Mouse (Mus musculus) forebrain, embryonic 10.5 days (tissue): Measurements from ENCODE around the gene Ttf1. TPM values are rescaled to one million over a fixed set of nuclear protein-coding genes. Genes with fewer than 3 reads are reported as not detected.
"Not testable (repeated sequence)": the region's sequence is repeated elsewhere in the genome, so short reads cannot be mapped to it uniquely, and the experiment has no call there.

Experiments
- DNase-seq: peaks from one replicate; pipeline ENCODE4 v3.0.0-alpha.2; 2017; ENCODE audit warnings: low spot score; ENCODE audit errors: extremely low spot score
- H3K27ac ChIP-seq: fragments of 300-500 bp; sonication (generic); 2 replicates; pipeline ENCODE4 v1.5.1; 2016; ENCODE audit warnings: mild to moderate bottlenecking
- H3K27me3 ChIP-seq: fragments of 300-500 bp; sonication (generic); 2 replicates; pipeline ENCODE4 v1.6.1; 2016; ENCODE audit warnings: mild to moderate bottlenecking; ENCODE audit not compliant: poor library complexity, severe bottlenecking
- H3K36me3 ChIP-seq: fragments of 300-500 bp; sonication (generic); replicated peaks from 2 replicates; pipeline ENCODE4 v1.6.1; 2016; ENCODE audit warnings: mild to moderate bottlenecking, moderate library complexity
- H3K4me1 ChIP-seq: fragments of 300-500 bp; sonication (generic); 2 replicates; pipeline ENCODE4 v1.6.1; 2016
- H3K4me3 ChIP-seq: fragments of 300-500 bp; sonication (generic); 2 replicates; pipeline ENCODE4 v1.5.1; 2016; ENCODE audit warnings: mild to moderate bottlenecking, moderate library complexity
- H3K9me3 ChIP-seq: fragments of 300-500 bp; sonication (generic); 2 replicates; pipeline ENCODE4 v1.6.1; 2016; ENCODE audit warnings: mild to moderate bottlenecking, moderate library complexity
- WGBS: fragments of 180-500 bp; shearing (Covaris S2); methylation state at CpG from one replicate; pipeline ENCODE4 v1.1.7; 2016; 5-methylcytosine and 5-hydroxymethylcytosine counted together
- polyA plus RNA-seq: library from polyadenylated mRNA; unstranded; fragments of >200 nt; fragmentation: Nextera tagmentation; extraction: Ambion mirVana; gene quantifications from 2 replicates; pipeline ENCODE4 v1.2.1, GENCODE M21; 2016

Ttf1 gene
- polyA plus RNA-seq, 1 experiment from 2014 or later = 11.4 TPM

GRCm38 (mm10) chr2:29102416-29103377 is 42.6 kb downstream of the Ttf1 start:
- WGBS = 83% methylated on average over 10 of the region's 10 CpGs
- H3K9me3 ChIP-seq, DNase-seq, H3K27ac ChIP-seq, H3K36me3 ChIP-seq, H3K27me3 ChIP-seq, H3K4me3 ChIP-seq, H3K4me1 ChIP-seq: not testable (repeated sequence)

DNA sequence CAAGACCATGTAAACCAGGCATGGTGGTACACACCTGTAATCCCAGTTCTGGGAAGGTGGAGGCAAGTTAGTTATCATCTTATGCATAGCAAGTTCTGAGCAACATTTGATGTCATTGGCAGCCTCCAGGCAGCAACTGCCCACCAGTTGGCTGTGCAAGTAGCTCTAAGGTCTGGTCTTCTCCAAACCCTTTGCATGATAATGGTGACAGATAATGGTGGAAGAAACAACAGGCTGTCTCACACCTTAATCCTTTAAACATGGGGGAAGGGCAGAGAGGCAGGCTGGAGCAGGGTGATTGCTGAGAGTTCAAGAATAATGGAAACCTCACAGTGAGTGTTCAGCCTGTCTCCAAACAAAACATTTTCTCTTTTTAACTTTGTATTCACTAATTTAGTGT is 60.9 kb downstream of the Ttf1 start:
- Histone ChIP-seq H3K4me1 (peaks cover 7% of the 10 kb centered on the region), H3K4me3 (no peak overlapping the region), H3K36me3 (no peaks in the 10 kb centered on the region), H3K27me3 (no peaks in the 10 kb centered on the region), H3K27ac (no peak overlapping the region), H3K9me3 (no peaks in the 10 kb centered on the region)
- DNase-seq = no peak

GRCm38 (mm10) chr2:29122446-29122845 is 62.4 kb downstream of the Ttf1 start:
- no peak for DNase-seq
- Histone ChIP-seq H3K4me1 (peaks cover 17% of the 10 kb centered on the region), H3K27me3 (no peaks in the 10 kb centered on the region), H3K4me3 (no peak overlapping the region), H3K27ac (no peak overlapping the region), H3K9me3 (no peaks in the 10 kb centered on the region), H3K36me3 (peaks cover 12% of the 10 kb centered on the region)
- WGBS = 80% methylated on average over 3 of the region's 3 CpGs

- 71% methylated on average over 14 of the region's 14 CpGs for WGBS
- Histone ChIP-seq H3K9me3 (no peaks in the 10 kb centered on the region), H3K27ac (peak within 1 kb of the TSS; percentile 94), H3K4me1 (peaks cover 17% of the 10 kb centered on the region), H3K36me3 (peaks cover 27% of the 10 kb centered on the region), H3K4me3 (peak within 1 kb of the TSS; percentile 89), H3K27me3 (no peaks in the 10 kb centered on the region)
- no peak for DNase-seq
These were observed 64.0 kb downstream of the Ttf1 start, which contains the start of gene Setx for GRCm38 (mm10) chr2:29123907-29124569. Setx (plus strand) TSS chr2:29124181.

DNA sequence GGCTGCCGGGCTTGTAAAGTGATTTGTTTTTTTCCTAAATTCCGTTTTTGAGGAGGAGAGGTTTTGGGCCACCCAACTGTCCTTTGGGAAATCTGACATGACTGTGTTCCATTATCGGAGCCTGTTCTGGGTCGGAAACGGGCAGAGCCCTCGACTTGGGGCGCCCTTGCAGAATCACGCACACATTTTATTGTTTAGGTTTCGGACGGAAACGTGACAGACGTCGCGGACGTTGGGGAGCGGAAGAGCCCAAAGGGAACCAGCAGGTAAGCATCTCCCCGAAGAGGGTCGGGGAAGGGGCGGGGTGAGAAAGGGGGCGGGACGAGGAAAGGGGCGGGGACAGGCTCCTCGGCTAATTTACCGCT is 64.5 kb downstream of the Ttf1 start:
- H3K27me3 ChIP-seq = no peaks in the 10 kb centered on the region
- DNase-seq = no peak
- under 1% methylated on average over 19 of the region's 24 CpGs for WGBS
- no peaks in the 10 kb centered on the region for H3K9me3 ChIP-seq
- peak overlapping the region; percentile 94 for H3K27ac ChIP-seq
- H3K4me3 ChIP-seq = peak overlapping the region; percentile 89
- peaks cover 17% of the 10 kb centered on the region for H3K4me1 ChIP-seq
- peaks cover 32% of the 10 kb centered on the region for H3K36me3 ChIP-seq

DNA sequence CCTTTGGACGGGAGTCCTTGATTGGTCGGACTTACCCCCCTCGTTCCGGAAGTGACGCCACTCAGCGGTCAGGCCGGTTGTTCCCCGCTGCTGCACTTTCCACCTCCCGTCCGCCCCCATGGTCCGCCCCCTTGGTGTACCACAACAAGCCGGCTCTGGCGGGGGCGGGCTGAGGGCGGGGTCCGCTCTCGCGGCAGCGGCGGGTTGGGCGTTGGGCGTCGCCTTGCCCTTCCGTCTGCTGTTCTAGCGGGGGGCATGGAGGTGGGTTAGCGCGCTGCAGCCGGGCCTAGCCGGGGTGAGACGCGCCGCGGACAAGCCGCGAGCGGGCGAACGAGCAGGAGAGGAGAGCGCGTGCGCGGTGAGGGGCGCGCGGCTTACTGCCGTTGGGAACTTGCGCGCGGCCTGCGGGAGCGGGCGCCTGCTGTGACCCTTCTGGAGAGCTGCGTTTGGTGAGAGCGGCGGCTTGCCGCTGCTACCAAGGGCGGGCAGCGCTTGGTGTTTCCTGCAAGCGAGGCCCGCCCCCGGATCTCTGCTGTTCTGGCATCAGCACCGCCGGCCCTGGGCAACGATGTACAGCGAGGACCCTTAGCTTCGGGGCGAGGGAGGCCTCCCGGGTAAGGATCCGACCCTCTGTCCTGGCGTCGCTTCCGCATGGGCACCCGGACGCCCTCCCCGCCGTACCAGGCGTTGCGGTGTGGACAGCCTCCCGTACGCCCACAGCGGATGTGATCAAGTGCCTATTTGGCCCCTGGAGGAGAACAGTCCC is 65.1 kb downstream of the Ttf1 start:
- Histone ChIP-seq H3K9me3 (no peaks in the 10 kb centered on the region), H3K36me3 (peaks cover 38% of the 10 kb centered on the region), H3K4me3 (peak overlapping the region; percentile 89), H3K27me3 (no peaks in the 10 kb centered on the region), H3K27ac (peak overlapping the region; percentile 94), H3K4me1 (peaks cover 17% of the 10 kb centered on the region)
- peak; percentile 100 for DNase-seq
- under 1% methylated on average over 75 of the region's 81 CpGs for WGBS

GRCm38 (mm10) chr2:29130118-29130899 is 70.2 kb downstream of the Ttf1 start:
- H3K9me3 ChIP-seq = no peaks in the 10 kb centered on the region
- whole genome bisulfite sequencing = 97% methylated on average over 7 of the region's 7 CpGs
- no peak overlapping the region for H3K4me3 ChIP-seq
- H3K27ac ChIP-seq = no peak overlapping the region
- no peak for DNase-seq
- H3K36me3 ChIP-seq = peaks cover 89% of the 10 kb centered on the region
- no peaks in the 10 kb centered on the region for H3K27me3 ChIP-seq
- H3K4me1 ChIP-seq = peaks cover 13% of the 10 kb centered on the region

GRCm38 (mm10) chr2:29135161-29135560 is 75.1 kb downstream of the Ttf1 start:
- DNase-seq = no peak
- Histone ChIP-seq H3K4me3 (no peak overlapping the region), H3K9me3 (no peaks in the 10 kb centered on the region), H3K36me3 (peaks cover 94% of the 10 kb centered on the region), H3K27me3 (no peaks in the 10 kb centered on the region), H3K27ac (no peak overlapping the region), H3K4me1 (no peaks in the 10 kb centered on the region)

Other genes with a start within 250 kb of the Ttf1 start
- gene Gtf3c4, start 219.9 kb upstream of the Ttf1 start, polyA plus RNA-seq = 22.7 and 24.4 TPM in 2 replicates
- 20.9 and 22.9 TPM in 2 replicates for gene Ddx31, start 219.9 kb upstream of the Ttf1 start, polyA plus RNA-seq
- gene Barhl1, start 143.6 kb upstream of the Ttf1 start, polyA plus RNA-seq = 0.17 and 0.74 TPM in 2 replicates
- gene Cfap77, start 5.2 kb upstream of the Ttf1 start, polyA plus RNA-seq = 0.67 and 0.74 TPM in 2 replicates
- gene Setx, start 63.9 kb downstream of the Ttf1 start, polyA plus RNA-seq = 12.7 and 13.8 TPM in 2 replicates
- 0.86 and 1.3 TPM in 2 replicates for gene Ntng2, start 192.7 kb downstream of the Ttf1 start, polyA plus RNA-seq